Mouse (Mus musculus): Measurements from ENCODE around the gene Cdipt. TPM values are rescaled to one million over a fixed set of nuclear protein-coding genes. Genes with fewer than 3 reads are reported as not detected.
A peak's percentile ranks its signal among the peaks of the same experiment; 100 is the strongest.

The Cdipt gene
- 100 to 1,000 TPM; 159 to 164 TPM for total RNA-seq (2021)

GRCm38 (mm10) chr7:126975893-126975949 is at the start of gene Cdipt:
Cdipt (plus strand) TSS chr7:126975914.
- no peak for DNase-seq

DNA sequence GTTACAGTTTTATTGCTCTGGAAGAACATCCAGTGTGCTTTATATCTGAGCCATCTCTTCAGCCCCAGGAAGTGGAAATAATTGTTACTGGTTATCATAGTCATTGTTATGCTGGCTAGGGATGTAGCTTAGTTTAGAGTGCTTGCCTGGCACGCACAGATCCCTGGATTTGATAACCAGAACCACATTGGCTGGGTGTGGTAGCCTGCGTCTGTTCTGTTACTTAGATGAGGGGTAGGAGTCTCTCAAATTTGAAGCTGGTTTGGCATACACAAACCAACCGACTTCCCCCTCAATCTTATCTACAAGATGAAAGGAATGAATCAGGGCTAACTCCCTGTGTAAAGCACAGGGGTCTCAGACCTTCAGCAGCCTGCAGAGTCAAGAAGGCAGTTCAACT is 49.4 kb upstream of the Cdipt start:
- DNase-seq = no peak

GRCm38 (mm10) chr7:126928384-126929037 is 47.2 kb upstream of the Cdipt start, which contains the start of gene Kctd13:
Kctd13 (plus strand) TSS chr7:126928879.
- peak; percentile 92 to 93 for DNase-seq

GRCm38 (mm10) chr7:126929046-126929445 is 46.7 kb upstream of the Cdipt start:
- no peak for DNase-seq

- DNase-seq = no peak
These were observed 43.1 kb upstream of the Cdipt start for GRCm38 (mm10) chr7:126932652-126933051.

DNA sequence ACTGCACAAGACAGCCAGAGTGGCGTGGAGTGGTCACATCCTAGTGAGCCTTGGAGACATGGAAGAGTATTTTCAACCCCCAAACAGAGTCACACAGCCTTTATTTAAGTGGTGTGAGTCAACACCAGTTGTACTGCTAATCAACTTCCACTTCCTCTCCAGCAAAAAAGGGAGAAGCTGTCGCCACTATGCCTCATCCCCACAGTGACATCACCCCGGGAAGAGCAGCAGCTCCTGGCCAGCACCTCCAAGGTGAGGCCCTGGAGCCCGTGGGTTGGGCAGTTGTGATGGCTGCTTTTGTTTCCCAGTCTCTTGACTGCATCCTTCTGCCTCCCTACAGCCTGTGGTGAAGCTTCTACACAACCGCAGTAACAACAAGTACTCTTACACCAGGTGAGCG is 34.5 kb upstream of the Cdipt start:
- DNase-seq = no peak

DNA sequence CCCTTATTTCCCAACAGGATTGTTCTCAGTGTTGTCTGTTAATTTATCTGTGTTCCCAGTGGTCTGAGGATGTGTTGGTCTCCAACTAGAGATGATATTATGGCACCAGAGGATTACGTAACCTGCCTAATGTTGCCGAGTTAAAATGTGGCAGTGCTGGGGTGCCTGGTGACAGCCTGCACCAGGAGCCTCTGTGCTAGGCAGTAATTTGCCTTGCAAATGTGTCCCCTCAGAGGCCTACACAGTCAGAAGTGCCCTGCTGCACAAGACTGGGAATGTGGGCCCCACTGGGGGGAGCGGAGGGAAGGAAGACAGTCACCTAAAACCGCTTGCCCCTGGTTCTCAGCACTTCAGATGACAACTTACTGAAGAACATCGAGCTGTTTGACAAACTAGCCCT is 33.9 kb upstream of the Cdipt start:
- no peak for DNase-seq

DNA sequence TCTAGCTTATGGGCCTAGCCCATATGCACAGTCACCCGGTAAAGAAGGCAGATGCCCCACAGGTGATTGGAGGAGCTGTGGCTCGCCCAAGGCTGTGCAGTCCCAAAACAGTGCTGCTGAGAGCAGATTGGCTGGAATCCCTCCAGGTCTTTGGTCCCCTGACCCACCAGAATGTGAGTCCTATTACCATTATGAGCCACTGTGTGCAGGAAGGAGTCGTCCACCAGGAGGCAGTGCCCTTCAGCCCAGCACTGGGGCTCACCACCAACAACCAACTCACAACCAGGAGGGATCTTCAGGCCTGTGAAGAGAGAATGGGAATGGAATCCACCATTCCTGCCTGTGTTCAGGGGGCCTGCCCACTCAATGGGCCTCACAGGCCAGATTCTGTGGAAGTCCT is 29.2 kb upstream of the Cdipt start:
- DNase-seq = no peak

GRCm38 (mm10) chr7:126948626-126949025 is 27.1 kb upstream of the Cdipt start:
- DNase-seq = no peak

- peak; percentile 65 to 72 for DNase-seq
These were observed 26.3 kb upstream of the Cdipt start, which contains the start of gene Asphd1 for GRCm38 (mm10) chr7:126949403-126949792. Asphd1 (minus strand) TSS chr7:126949582.

DNA sequence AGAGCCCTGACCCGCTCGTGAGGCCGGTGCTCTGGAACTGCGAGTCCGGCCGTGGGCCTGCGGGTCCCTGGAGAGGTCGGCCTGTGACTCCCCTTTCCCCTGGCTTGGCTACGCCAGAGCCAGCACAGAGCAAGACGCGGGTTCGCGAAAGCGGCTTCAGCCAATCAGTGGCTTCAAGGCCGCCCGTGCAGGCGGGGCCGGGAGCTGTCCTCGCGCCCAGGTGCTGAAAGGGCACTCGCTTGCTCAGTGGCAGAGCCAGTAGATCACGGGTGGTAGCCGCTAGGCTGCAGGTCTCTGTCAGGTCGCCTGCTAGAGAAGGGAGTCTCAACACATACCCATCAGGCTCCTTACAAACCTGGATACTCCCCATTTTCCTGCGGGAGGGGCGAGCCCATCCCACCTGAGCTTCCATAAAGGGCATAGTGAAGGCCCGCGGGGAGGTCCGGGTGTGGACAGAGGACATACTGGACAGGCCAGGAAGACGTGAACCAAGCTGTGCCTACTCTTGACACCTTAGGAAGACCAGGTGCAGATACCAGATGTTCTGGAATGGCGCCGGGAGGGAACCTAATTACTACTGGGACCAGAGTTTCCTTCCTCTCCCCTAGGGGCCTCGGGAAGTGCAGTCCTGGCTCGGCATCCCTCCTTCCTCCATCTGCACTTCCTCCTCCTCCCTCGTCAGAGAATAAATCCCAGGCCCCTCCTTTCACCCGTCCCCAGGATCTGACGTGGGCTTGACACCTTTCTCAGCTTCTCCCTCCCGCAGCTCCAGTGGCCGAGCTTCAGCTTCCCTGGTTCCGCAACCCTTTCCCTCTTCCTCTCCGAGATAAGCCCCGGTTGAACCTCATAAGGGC is 25.7 kb upstream of the Cdipt start, which contains the start of gene Sez6l2:
Sez6l2 (plus strand) TSS at position 771 of the 854 bp plus-strand sequence.
- DNase-seq = peak; percentile 79 to 82

DNA sequence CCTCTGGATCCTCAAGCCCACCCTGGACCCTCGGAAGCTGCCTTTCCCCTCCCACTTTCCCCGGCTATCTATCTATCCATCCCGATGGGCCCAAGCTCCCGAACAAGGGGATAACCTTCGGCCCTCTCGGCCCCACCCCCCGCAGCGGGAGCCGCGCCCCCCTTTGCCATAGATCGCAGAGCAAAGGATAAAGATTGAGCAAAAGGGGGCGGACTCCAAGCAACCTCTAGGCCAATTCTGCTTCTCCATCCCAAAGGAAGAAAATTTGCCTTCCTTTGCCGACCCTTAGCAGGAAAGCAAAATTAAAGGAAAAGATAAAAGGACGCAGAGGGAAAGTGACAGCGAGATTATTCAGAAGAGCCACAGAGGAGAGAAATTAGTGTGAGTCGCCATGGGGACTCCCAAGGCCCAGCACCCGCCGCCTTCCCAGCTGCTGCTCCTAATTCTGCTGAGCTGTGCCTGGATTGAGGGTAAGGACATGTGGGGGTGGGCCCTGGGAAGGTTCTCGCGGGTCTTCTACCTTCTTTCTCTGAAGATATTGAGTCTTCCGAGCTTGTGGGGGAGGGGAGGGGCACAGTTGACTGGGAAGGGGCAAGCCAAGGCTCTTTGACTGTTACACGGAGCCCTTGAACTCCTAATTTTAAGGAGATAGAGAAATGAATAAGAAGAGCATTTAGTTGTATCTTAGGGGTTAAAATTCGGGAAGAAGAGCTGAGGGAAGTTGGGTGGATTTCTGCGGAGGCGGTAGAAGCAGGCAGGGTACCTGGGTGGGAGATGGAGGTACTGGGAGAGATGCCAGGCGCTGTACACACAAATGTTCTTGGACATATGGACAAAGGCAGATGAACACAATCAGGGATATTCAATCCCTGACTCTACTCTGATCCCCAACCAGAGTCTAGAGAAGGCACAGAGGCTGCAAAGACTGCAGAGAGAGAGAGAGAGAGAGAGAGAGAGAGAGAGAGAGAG is 24.8 kb upstream of the Cdipt start:
- peak in 1 of 2 experiments; percentile 60 for DNase-seq

- DNase-seq = no peak
These were observed 24.0 kb upstream of the Cdipt start for GRCm38 (mm10) chr7:126951741-126952140.

GRCm38 (mm10) chr7:126952646-126953045 is 23.1 kb upstream of the Cdipt start:
- DNase-seq = no peak

DNA sequence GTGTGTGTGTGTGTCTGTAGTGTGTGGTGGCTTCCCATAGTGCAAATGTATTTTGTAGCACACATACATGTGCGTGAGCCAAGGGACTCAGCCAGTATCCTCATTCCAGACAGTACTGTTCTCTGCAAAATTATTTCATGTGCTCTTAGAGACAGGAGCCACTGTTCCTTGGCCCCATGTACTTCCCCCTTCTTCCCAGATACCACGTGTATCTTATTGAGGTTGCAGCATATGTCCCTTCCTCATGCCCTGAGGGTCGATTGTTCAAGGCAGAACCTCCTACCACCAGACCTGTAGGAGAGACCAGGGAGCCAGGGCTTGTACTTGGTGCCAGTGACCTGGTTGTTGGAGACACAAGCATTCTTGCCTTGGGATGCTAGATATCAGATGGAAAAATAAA is 20.6 kb upstream of the Cdipt start:
- DNase-seq = no peak

GRCm38 (mm10) chr7:126959780-126960179 is 15.9 kb upstream of the Cdipt start:
- DNase-seq = no peak

- peak; percentile 51 to 56 for DNase-seq
These were observed 14.6 kb upstream of the Cdipt start for GRCm38 (mm10) chr7:126961095-126961494.

DNA sequence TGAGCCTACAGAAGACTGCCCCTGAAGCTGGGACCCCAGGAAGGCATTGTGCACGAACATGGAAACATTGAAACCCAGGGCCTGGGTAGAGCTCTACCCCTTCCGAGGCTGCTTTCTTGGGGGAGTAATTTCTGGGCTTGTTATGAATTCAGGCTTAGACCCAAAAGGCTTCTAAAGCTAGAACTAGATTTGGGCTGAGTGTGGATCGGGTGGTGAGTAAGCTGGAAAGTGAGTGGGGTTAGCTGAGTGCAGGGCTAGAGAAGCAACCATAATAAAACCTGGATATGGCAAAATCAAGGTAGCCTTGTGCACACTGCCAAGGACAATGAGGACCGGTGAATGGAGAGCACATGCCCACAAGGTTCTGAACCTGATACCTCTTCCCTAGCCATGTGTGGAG is 13.7 kb upstream of the Cdipt start:
- no peak for DNase-seq

- no peak for DNase-seq
These were observed 12.0 kb upstream of the Cdipt start for GRCm38 (mm10) chr7:126963548-126964286.

- DNase-seq = no peak
These were observed 10.1 kb upstream of the Cdipt start for GRCm38 (mm10) chr7:126965568-126965967.

DNA sequence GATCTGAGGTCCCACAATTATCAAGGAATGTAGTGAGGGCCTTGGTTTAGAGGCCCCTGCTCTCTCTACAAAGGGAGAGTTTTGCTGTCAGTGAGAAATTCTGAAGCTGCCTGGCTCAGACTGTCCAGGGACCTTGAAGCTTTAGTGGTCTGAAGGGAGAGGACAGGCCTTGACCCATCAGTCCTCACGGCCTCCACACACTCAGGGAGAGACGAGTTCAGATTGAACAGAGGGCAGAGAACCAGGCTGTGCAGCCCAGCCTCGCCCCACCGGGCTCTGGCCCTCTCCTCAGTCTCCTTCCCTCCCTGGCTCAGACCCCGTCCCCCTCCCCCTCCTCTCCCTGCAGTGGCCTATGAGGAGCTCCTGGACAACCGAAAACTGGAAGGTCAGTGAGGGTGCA is 8.4 kb upstream of the Cdipt start:
- DNase-seq = no peak

- DNase-seq = no peak
These were observed 221 bp upstream of the Cdipt start for GRCm38 (mm10) chr7:126975493-126975892.
